Mouse (Mus musculus) ovary, postnatal 14 days (tissue): ENCODE measurements around the gene Smad6.

Source experiments
- DNase-seq: peaks from one replicate; pipeline ENCODE4 v3.0.0; 2022; ENCODE audit warnings: low spot score

Smad6 gene

GRCm38 (mm10) chr9:63982937-63983632, 38.8 kb downstream of the Smad6 start:
- DNase-seq = no peak

DNA sequence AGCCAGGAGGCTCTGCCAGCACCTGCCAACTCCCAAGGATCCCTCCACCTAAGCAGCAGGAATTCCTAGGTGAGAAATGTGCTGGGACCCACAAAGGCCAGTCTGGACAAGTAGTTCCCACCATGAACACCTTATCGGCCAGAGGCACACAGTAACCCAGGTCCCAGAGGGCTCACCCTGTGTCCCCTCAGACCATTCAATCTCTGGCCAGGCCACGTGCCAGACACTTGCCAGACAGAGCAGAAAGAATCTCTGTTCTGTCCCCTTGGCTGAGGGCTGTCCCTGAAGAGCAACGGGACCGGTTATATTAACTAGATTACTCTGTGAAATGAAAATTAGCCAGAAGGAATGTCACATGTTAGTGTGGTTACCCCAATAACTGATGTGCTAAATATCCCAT, 39.9 kb downstream of the Smad6 start:
- no peak for DNase-seq

DNA sequence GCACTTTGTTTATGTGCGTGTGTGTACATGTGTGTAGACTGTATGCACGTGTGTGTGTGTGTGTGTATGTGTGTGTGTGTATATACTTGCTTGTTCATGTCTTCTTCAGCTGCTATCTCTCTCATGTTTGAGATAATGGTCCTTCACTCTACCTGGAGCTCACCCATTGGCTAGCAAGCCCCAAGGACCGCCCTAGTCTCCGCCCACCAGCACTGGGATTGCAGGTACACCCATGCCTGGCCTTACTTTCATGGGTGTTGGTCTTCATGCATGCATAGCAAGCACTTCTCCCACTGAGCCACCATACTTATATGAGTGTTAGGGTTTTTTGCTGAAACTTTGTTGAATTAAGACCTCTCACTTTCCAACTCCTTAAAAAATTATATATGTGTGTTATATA, 40.5 kb downstream of the Smad6 start:
- DNase-seq = no peak

DNA sequence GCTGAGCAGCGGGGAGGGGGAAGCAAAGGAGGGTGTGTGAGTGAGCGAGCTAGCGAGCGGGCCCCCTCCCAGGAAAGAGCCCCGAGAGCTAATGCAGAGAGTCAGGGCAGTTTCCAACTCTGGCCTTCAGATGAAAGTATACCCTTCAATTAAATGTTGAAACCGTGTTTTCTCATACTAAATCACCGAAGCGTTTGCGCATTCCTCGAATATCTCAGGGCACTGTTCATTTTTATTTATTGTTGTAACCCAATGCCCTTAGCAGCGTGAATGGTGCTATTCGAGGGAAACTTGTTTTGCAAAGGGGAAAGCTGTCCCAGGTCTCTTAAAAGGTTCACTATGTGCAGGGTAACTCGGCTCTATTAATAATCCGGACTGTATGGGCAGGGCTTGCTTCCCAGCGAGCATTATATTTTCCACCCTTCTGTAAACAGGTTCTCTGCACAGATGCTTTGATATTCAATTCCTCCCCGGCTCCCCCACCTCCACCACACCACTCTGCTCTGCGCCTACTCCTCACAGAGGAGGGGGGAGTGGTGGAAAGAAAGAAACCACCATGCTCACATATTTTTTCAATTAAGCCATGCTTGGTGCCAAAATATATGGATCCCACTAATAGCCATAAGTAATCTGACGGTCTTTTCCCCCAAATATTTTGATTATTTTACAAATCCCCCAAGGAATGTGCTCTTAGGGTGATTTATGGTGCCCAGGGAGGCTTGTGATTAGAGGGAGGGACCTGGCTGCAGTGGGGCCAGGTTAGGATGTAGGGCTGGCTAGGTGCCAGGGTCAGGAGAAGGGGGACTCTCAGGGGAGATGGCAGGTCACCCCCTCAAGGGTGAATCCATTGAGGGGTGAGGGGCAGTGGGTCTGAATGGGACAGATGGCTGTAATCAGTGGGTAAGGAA, 41.4 kb downstream of the Smad6 start:
- no peak for DNase-seq

GRCm38 (mm10) chr9:63979275-63979674, 42.6 kb downstream of the Smad6 start:
- DNase-seq = no peak

DNA sequence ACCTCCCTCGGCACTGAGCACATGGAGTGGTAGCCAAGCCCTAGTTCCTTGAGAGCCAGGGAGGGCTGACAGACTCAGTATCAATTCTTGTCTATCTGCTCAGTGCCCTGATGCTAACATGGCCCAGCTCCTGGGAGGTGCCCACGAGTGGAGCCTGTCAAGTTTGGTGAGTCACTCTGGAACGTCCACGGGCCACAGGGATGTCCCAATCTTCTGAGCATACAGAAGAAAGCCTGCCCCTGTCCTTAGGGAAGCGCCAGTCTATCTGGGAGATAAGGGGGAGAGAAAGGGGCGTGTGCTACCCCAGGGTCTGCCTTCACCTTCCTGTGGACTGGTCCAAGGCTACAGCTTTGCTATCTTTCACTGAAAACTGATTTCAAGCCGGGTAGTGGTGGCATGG, 43.2 kb downstream of the Smad6 start:
- DNase-seq = no peak

GRCm38 (mm10) chr9:63975996-63976395, 45.9 kb downstream of the Smad6 start:
- DNase-seq = no peak

DNA sequence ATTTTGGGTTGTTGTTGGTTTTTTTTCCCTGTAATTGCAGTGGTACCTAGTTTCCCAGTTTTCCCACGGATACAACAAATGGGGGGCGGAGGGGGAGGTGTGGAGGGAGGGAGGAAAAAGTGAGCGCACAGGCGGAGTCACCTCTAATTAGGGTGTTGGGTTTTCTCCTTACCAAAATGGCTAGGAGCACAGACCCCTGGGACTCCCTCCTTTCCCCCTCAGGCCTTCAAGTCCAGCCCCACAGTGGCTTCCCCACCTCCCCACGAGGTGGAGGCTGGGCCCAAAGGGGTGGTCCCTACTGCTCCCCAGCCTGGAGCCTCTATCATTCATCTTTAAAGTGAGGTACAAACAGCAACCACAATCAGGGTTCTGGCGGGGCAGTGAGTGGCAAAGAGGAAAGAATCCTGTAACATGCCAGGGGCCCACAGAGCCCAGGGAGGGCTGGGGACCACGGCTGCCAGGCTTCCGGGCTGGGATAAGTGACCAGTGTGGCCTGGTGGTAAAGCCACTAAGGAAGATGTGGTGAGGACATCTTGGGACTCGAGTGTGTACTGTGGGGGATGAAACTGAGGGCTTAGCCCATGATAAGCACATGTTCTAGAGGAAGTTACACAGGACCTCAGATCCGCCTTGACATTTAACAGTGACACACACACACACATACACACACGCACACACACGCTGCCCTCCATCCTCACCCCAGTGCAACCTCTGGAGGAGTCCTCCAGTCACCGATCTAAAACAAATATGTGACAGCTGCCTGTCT, 47.4 kb downstream of the Smad6 start:
- DNase-seq = no peak

DNA sequence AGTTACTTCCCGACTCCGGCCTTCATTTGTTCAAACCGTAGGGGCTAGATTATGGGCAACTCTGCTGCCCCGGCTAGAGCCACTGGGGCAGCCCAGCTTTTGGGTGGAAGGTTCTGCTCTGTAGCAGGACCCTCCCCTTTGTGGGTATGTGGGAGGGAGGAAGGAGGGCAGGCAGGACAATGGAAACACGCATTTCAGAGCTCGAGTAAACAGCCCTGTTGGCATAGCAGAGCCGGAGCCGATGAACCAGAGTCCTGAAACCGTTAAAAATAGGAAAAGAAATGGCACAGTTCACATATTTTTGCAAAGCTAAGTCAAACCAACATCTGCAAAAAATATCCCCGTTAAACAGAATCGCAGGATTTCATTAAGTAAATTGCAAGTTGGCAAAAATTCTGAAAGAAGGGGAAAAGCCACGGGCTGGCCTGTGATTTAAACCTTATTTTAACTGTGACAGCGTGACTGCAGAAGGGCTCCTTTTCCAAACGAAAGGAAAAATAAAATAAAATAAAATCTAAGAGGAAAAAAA, 48.1 kb downstream of the Smad6 start:
- no peak for DNase-seq

- no peak for DNase-seq
Measured at GRCm38 (mm10) chr9:63972576-63973290, 49.1 kb downstream of the Smad6 start.

GRCm38 (mm10) chr9:63971557-63971956, 50.3 kb downstream of the Smad6 start:
- DNase-seq = no peak

DNA sequence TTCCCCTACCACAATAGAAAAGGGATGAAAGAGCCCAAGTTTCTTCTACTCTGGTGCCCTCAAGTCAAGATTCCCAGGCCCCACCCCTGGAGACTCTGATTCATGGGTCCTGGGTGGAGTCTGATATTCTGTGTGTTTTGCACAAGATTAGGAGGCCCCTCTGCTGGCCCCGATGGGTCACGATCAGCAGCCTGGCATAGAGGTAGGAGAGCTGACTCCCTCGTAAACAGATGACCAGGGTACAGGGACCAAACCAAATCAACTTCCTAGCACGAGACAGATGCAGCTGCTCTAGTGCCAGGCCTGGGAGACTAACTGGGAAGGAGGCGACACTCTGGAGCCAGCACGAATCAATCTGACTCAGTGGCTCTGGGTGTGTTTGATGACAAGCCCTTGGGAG, 51.0 kb downstream of the Smad6 start:
- DNase-seq = no peak

DNA sequence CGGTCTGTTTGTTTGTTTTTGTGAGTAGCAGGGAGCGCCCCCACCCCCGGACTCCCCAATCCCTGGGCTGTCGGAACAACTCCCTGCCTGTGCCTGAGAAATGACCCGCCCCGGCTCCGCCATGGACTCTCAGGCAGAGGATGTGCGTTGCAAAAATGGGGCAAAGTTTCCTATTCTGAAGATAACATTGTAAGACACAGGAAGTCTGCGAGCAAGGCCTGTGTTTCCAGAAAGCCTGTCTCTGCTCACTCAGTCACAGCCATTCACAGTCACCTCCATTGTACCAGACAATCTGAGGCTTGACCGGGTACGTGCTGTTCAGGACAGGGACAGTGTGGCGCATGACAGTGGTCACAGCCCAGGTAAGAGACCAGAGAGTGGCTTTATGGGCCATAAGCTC, 51.5 kb downstream of the Smad6 start:
- DNase-seq = no peak

- DNase-seq = no peak
Measured at GRCm38 (mm10) chr9:63969467-63969866, 52.4 kb downstream of the Smad6 start.

DNA sequence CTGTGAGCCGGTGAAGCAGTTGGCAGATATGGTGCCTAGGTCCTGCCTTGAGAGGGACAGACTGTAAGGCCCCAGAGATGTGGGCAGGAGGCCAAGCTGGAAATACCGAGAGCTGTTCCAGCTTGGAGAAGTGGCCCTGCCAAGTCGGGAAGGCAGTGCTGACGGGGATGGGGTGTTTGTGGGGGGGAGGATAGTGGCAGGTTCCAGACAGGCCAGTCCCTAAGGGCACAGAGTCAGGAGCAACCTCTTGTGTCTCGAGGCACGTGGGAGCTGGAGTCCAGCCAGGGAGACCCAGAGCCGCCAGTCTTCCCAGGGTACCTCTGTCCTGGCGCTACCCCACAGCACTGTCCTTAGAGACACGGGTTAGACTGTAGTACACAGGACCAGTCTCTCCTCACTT, 53.3 kb downstream of the Smad6 start:
- DNase-seq = peak; percentile 69

DNA sequence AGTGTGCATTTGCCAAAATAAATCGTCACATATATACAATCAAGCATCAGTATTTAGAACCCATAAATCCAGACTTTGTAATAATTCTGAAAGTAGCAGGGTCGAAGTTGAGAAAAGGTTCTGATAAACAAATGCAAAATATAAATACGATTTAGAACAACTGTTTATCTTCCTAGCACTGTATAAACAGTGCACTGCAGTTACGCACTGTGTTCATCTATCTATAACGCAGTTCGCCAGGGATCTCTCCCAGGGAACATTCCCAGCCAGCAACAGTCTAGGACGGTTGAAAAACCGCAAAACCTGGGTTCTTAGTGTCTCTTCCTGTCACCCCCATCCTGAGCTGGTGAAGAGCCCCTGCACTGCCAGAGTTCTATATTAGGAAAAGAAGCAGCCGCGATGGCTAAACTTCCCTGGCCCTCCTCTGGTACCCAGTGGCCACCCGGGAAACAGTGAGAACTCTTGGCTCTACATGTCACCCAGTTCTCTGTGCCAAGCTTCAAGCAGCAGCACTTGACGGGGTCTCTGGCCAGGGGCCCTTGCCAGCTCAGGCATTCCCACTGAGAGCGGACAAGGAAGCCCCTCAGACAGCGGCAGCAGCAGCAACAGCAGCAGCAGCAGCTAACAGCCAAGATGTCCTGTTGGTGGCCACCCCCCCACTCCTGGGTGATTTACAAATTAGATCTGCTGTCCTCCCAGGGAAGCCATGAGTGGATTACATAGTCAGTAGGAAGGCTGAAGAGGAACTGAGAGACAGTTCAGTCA, 54.3 kb downstream of the Smad6 start:
- DNase-seq = no peak

- no peak for DNase-seq
Measured at GRCm38 (mm10) chr9:63965579-63965981, 56.3 kb downstream of the Smad6 start.

- DNase-seq = no peak
Measured at GRCm38 (mm10) chr9:63961881-63962280, 60.0 kb downstream of the Smad6 start.

- DNase-seq = no peak
Measured at GRCm38 (mm10) chr9:63960829-63961185, 61.1 kb downstream of the Smad6 start.

DNA sequence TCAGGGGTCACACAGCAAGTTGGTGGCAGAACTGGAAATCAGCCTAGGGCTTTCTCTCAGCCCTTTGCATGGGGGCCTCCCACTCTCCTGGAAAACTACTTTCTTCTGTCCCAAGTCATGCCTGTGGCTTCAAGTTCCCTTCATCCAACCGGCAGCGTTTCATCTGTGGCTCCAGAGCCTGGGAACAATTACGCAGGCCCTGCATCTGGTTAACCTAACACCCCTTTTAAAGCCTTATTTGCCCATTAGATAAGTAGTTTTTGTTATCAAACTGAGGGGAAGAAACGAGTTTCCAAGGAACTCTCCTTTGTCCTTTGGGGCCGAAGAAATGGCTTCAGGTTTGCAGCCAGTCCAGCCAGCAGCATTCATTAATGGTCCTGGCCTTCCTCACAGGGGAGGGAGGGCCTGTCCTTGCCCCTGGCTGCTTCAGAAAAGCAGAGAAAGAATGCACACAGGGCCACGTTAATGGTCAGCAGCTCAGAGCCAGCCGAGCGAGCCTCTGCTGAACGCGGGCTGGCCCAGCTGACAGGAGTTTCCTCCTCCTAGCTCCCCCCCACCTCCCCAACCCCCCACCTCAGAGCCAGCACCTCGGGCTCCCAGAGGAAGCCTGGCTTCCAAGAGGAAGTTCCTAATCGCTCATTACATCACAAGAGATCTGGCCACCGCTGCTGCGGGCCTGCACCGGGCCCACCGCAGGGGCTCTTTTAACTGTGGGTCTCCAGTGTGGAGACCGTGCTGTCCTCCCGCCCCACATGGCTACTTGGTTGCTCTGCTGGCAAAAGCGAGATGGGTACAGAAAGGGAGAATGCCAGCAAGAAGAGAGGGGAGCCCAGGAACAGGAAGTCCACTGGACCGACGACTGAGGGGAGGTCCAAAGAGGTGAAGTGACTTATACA, 61.7 kb downstream of the Smad6 start:
- no peak for DNase-seq
